In the genomic region with DNA sequence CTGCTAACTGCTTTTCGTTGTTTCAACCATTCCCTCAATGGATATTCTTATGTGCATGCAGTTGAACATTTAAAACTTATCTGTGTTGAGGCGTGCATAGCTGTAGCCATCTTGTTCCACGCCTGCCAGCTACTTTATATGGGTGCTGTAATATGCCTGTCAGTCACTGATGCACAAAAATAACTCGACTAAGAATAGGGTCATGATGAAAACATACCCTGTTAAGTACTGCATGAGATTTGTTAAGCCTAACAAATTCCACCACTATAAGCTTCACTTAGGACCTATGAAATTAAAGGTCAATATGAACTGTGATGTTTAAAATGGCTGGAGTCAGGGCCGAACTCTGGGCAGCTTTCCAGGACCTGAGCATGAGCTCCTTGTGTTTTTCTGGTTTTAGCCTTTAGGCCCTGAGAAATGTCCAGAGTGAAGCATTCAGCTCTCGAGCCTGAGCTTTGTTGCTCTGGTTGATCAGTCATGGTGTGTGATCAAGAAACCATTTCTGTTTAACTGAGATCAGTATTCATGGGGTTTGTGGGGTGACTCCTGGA, we compare ENCODE assay signal across 10 mouse cellular contexts. TPM values are rescaled to one million over a fixed set of nuclear protein-coding genes. Genes with fewer than 3 reads are reported as not detected.
DNase-seq lines count a peak whose midpoint lies in the region; ATAC-seq and TF ChIP-seq lines count a peak whose summit lies in the region.
"Had no signal": no experiment of that assay in that cellular context is flagged by ENCODE, and none has a peak within 500 bp of the region (broad histone marks: within the 10 kb centered on the region; RNA-seq: fewer than 3 reads in every experiment).

No protein-coding gene starts in this region.

- intact Hi-C loops in gastrocnemius, adult 2 months (cut with DNase I): no loop called here
- intact Hi-C loops in gastrocnemius, postnatal 36 days (cut with DNase I): no loop called here

- no peak for ATAC-seq in lung, embryonic 16.5 days (ENCODE audit: low read depth)
- no peak for ATAC-seq in heart, embryonic 13.5 days (ENCODE audit: extremely low read depth, insufficient number of reproducible peaks, low FRiP score, low TSS enrichment)
- ATAC-seq in midbrain, postnatal 0 days (ENCODE audit: low FRiP score): no peak
- ATAC-seq in megakaryocyte progenitor cell, adult 5-6 weeks (replicated peaks; ENCODE audit: poor library complexity): no peak

- H3K36me3 ChIP-seq in lung, embryonic 16.5 days (ENCODE audit: control insufficient read depth, insufficient read depth, low read length): no peaks in the 10 kb centered on the region
- no peaks in the 10 kb centered on the region for H3K36me3 ChIP-seq in heart, embryonic 13.5 days
- no peaks in the 10 kb centered on the region for H3K36me3 ChIP-seq in midbrain, postnatal 0 days (ENCODE audit: insufficient read depth, low read length)

- no peak for TF ChIP-seq CTCF in gastrocnemius, adult 2 months (IDR thresholded peaks at IDR 0.05)
- TF ChIP-seq CTCF in midbrain, postnatal 0 days (IDR thresholded peaks at IDR 0.05): no peak

- H3K4me1 ChIP-seq in lung, embryonic 16.5 days (replicated peaks; ENCODE audit: control insufficient read depth, insufficient read depth, low read length): peaks cover 21% of the 10 kb centered on the region
- peaks cover 33% of the 10 kb centered on the region for H3K4me1 ChIP-seq in heart, embryonic 13.5 days
- H3K4me1 ChIP-seq in midbrain, postnatal 0 days (ENCODE audit: insufficient read depth, low read length): no peaks in the 10 kb centered on the region

- H3K9me3 ChIP-seq in lung, embryonic 16.5 days (ENCODE audit: control insufficient read depth, low read length): no peaks in the 10 kb centered on the region
- no peaks in the 10 kb centered on the region for H3K9me3 ChIP-seq in heart, embryonic 13.5 days
- H3K9me3 ChIP-seq in midbrain, postnatal 0 days (ENCODE audit: low read length): no peaks in the 10 kb centered on the region

- 51% methylated on average over 6 of the region's 6 CpGs for WGBS in lung, embryonic 16.5 days
- 35% methylated on average over 6 of the region's 6 CpGs for WGBS in heart, embryonic 13.5 days
- WGBS in midbrain, postnatal 0 days: 60% methylated on average over 6 of the region's 6 CpGs

- H3K4me3 ChIP-seq in gastrocnemius, adult 2 months: peak overlapping the region; percentile 93
- H3K4me3 ChIP-seq in lung, embryonic 16.5 days (ENCODE audit: low read length): peak overlapping the region; percentile 25
- peak overlapping the region; percentile 76 for H3K4me3 ChIP-seq in heart, embryonic 13.5 days
- no peak overlapping the region for H3K4me3 ChIP-seq in midbrain, postnatal 0 days (ENCODE audit: low read depth, low read length)

- H3K9ac ChIP-seq in lung, embryonic 16.5 days (ENCODE audit: low read length): peak overlapping the region; percentile 34; the same call in 1 of the 2 replicates
- H3K9ac ChIP-seq in heart, embryonic 13.5 days: peak overlapping the region; percentile 50; the same call in 1 of the 2 replicates
- 0 out of 2 replicates have a peak overlapping the region, but pooled peaks have one; percentile 13 for H3K9ac ChIP-seq in midbrain, postnatal 0 days (replicated peaks; ENCODE audit: low read length, poor library complexity, severe bottlenecking)

- no peaks in the 10 kb centered on the region for H3K27me3 ChIP-seq in lung, embryonic 16.5 days (ENCODE audit: control insufficient read depth, insufficient read depth, low read depth, low read length)
- no peaks in the 10 kb centered on the region for H3K27me3 ChIP-seq in heart, embryonic 13.5 days (replicated peaks)
- no peaks in the 10 kb centered on the region for H3K27me3 ChIP-seq in midbrain, postnatal 0 days (ENCODE audit: insufficient read depth, low read length)

- peak overlapping the region; percentile 62 for H3K4me2 ChIP-seq in lung, embryonic 16.5 days (ENCODE audit: low read depth, low read length)
- H3K4me2 ChIP-seq in heart, embryonic 13.5 days: peak overlapping the region; percentile 83
- H3K4me2 ChIP-seq in midbrain, postnatal 0 days (ENCODE audit: low read depth, low read length, poor library complexity, severe bottlenecking): no peak overlapping the region

- H3K27ac ChIP-seq in gastrocnemius, adult 2 months: peak overlapping the region; percentile 90
- H3K27ac ChIP-seq in lung, embryonic 16.5 days (ENCODE audit: low read length): peak overlapping the region; percentile 37; the same call in 1 of the 2 replicates
- H3K27ac ChIP-seq in heart, embryonic 13.5 days (replicated peaks): peak overlapping the region; percentile 70
- no peak overlapping the region for H3K27ac ChIP-seq in midbrain, postnatal 0 days (ENCODE audit: low read depth, low read length)
- H3K27ac ChIP-seq: macrophage had no signal

- DNase-seq in gastrocnemius, adult 2 months: peak; percentile 31
- no peak for DNase-seq in gastrocnemius, postnatal 36 days
- no peak for DNase-seq in lung, postnatal 36 days
- DNase-seq in midbrain, postnatal 0 days (ENCODE audit: low spot score): no peak
- no peak for DNase-seq in thymus, postnatal 36 days
- DNase-seq: gastrocnemius, postnatal 10 days had no signal

RNA-seq across cellular contexts. Expression of gene Cyp39a1, which starts 2.0 kb away (rescaled TPM):
- 1 to 10 TPM; 3.2 to 3.3 TPM for total RNA-seq in gastrocnemius, adult 2 months (2021)
- 1 to 10 TPM; 2.6 to 2.9 TPM for total RNA-seq in gastrocnemius, postnatal 36 days (2021)
- 45.0 and 48.9 TPM in 2 replicates for polyA plus RNA-seq in lung, embryonic 16.5 days (2015; fragmentation: Nextera tagmentation; extraction: Ambion mirVana)
- polyA plus RNA-seq in heart, embryonic 13.5 days (2015; fragmentation: Nextera tagmentation; extraction: Ambion mirVana): 38.6 and 45.9 TPM in 2 replicates
- total RNA-seq in midbrain, postnatal 0 days (2014; rRNA removed): 1.3 and 1.5 TPM in 2 replicates
- polyA plus RNA-seq in midbrain, postnatal 0 days (2015; fragmentation: Nextera tagmentation; extraction: Ambion mirVana): 5.6 and 6.1 TPM in 2 replicates
- total RNA-seq in megakaryocyte progenitor cell, adult 5-6 weeks (2015): 2.1 and 2.6 TPM in 2 replicates
- 3.7 and 4.1 TPM in 2 replicates for total RNA-seq in megakaryocyte progenitor cell, adult 5-6 weeks (2017)

RNA-seq across cellular contexts. Expression of gene Slc25a27, which starts 2.2 kb away (rescaled TPM):
- total RNA-seq in gastrocnemius, adult 2 months (2021): 1 to 10 TPM; 5.8 to 7.2 TPM
- 1 to 10 TPM; 4.8 to 5.6 TPM for total RNA-seq in gastrocnemius, postnatal 36 days (2021)
- polyA plus RNA-seq in lung, embryonic 16.5 days (2015; fragmentation: Nextera tagmentation; extraction: Ambion mirVana): 19.0 and 23.9 TPM in 2 replicates
- polyA plus RNA-seq in heart, embryonic 13.5 days (2015; fragmentation: Nextera tagmentation; extraction: Ambion mirVana): 13.9 and 15.5 TPM in 2 replicates
- 44.2 and 60.2 TPM in 2 replicates for total RNA-seq in midbrain, postnatal 0 days (2014; rRNA removed)
- polyA plus RNA-seq in midbrain, postnatal 0 days (2015; fragmentation: Nextera tagmentation; extraction: Ambion mirVana): 63.0 and 74.4 TPM in 2 replicates
- 1.6 and 2.5 TPM in 2 replicates for total RNA-seq in megakaryocyte progenitor cell, adult 5-6 weeks (2015)
- 0.29 and 4.1 TPM in 2 replicates for total RNA-seq in megakaryocyte progenitor cell, adult 5-6 weeks (2017)

RNA-seq across cellular contexts. Expression of gene Tdrd6, which starts 39.1 kb away (rescaled TPM):
- under 1 TPM; 0.03 TPM for total RNA-seq in gastrocnemius, adult 2 months (2021)
- not detected for total RNA-seq in gastrocnemius, postnatal 36 days (2021)
- not detected in 2 replicates for polyA plus RNA-seq in lung, embryonic 16.5 days (2015; fragmentation: Nextera tagmentation; extraction: Ambion mirVana)
- 0.14 TPM in 1 of 2 replicates, not detected in the other for polyA plus RNA-seq in heart, embryonic 13.5 days (2015; fragmentation: Nextera tagmentation; extraction: Ambion mirVana)
- total RNA-seq in midbrain, postnatal 0 days (2014; rRNA removed): 1.4 and 1.6 TPM in 2 replicates
- polyA plus RNA-seq in midbrain, postnatal 0 days (2015; fragmentation: Nextera tagmentation; extraction: Ambion mirVana): 0.75 and 0.86 TPM in 2 replicates
- total RNA-seq in megakaryocyte progenitor cell, adult 5-6 weeks (2015): not detected in 2 replicates
- total RNA-seq in megakaryocyte progenitor cell, adult 5-6 weeks (2017): not detected in 2 replicates
- polyA plus RNA-seq: macrophage had no signal
